Mouse (Mus musculus): ENCODE measurements at regions not wholly inside any gene's neighbourhood (a gene's known extent, or its start where the extent isn't known, plus 50 kb on each side); places are given as distances from the start of the nearest gene placed in this dataset.

DNA sequence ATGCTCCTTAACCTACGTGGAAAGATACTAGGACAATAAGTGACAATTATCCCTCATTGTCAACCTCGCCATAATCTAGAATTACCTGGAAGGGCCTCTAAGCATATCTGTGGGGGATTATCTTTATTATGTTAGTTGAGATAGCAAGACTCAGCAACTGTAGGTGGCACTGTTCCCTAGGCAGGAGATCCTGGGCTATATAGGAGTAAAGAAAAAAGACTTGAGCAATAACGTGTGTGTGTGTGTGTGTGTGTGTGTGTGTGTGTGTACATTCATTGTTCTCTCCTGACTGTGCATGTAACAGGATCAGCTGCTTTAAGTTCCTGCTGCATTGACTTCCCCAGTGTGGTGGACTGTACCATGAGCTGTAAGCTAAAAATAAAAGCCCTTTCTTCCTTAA lies 66.3 kb upstream of the Rnf138rt1 start:
- TF ChIP-seq CTCF (IDR thresholded peaks at IDR 0.05; ENCODE audit: control insufficient read depth, insufficient read depth, insufficient read length) (no peak), MYOG (IDR thresholded peaks at IDR 0.05; ENCODE audit: control insufficient read depth, extremely low read depth, insufficient read length) (no peak), CEBPB (IDR thresholded peaks at IDR 0.05; ENCODE audit: low read depth) (no peak), FOSL1 (IDR thresholded peaks at IDR 0.05; ENCODE audit: insufficient read depth, low read length, poor library complexity, severe bottlenecking) (no peak), MAX (IDR thresholded peaks at IDR 0.05) (no peak)

Measured in C2C12 (cell line).